Mouse (Mus musculus): ENCODE results near the gene Orai3. TPM values are rescaled to one million over a fixed set of nuclear protein-coding genes. Genes with fewer than 3 reads are reported as not detected.

The Orai3 gene
- total and polyA plus RNA-seq, 3 experiments: 10.3 to 16.9 (median 11.6) TPM

- Histone ChIP-seq H3K27ac (ENCODE audit: insufficient read depth, low read depth) (no peak overlapping the region), H3K79me2 (replicated peaks; ENCODE audit: control insufficient read depth, extremely low read depth, insufficient read depth, poor library complexity, severe bottlenecking) (no peaks in the 10 kb centered on the region), H3K4me1 (ENCODE audit: control insufficient read depth in 1 of 2, insufficient read depth in 2 of 2) (peaks cover 0 to 13% of the 10 kb centered on the region in 2 experiments; a peak in 2 of 4 replicates), H3K36me3 (replicated peaks in 1 of 2; ENCODE audit: control insufficient read depth in 1 of 2, insufficient read depth in 1 of 2, low read length in 1 of 2) (peaks cover 69 to 96% of the 10 kb centered on the region in 2 experiments), H3K4me2 (ENCODE audit: insufficient read depth, low read depth, poor library complexity, severe bottlenecking) (no peak overlapping the region), H3K9ac (ENCODE audit: insufficient read depth, low read depth) (no peak overlapping the region), H3K4me3 (replicated peaks in 1 of 3; ENCODE audit: low read depth in 2 of 3, low read length in 2 of 3, poor library complexity in 1 of 3) (no peak overlapping the region), H3K9me3 (replicated peaks; ENCODE audit: low read length) (no peaks in the 10 kb centered on the region), H3K27me3 (replicated peaks) (no peaks in the 10 kb centered on the region)
- TF ChIP-seq TBP (conservative IDR thresholded peaks at IDR 0.05; ENCODE audit: low read depth, low read length) (no peak), CTCF (conservative IDR thresholded peaks at IDR 0.05 in 1 of 2, IDR thresholded peaks at IDR 0.05 in 1 of 2; ENCODE audit: low read depth in 2 of 2, low read length in 2 of 2) (no peak), SMC3 (IDR thresholded peaks at IDR 0.05; ENCODE audit: low read depth, low read length) (no peak), ZNF384 (IDR thresholded peaks at IDR 0.05; ENCODE audit: low read depth, low read length) (no peak), MEF2A (IDR thresholded peaks at IDR 0.05; ENCODE audit: borderline replicate concordance, low read depth, low read length) (no peak), POLR2AphosphoS2 (IDR thresholded peaks at IDR 0.05; ENCODE audit: low read depth, low read length) (no peak), USF2 (conservative IDR thresholded peaks at IDR 0.05; ENCODE audit: low read depth, low read length) (no peak)
- in situ Hi-C loops (cut with MboI; ENCODE audit: low pct_ligation_motif_present, low pct_unique_long_range_greater_than_20kb, low sequenced_read_pairs) (loop anchor here (25.0 kb wide), 1 partner anchor 811 kb away; the partner anchor contains the start of genes Cdipt and Cdiptos), dilution Hi-C loops (cut with MboI; ENCODE audit: extremely low pct_ligation_motif_present, extremely low pct_unique_long_range_greater_than_20kb, low sequenced_read_pairs) (no loop called here)
- DNase-seq (ENCODE audit: extremely low read depth): no peak
Measured at GRCm38 (mm10) chr7:127798591-127798990, 29.0 kb downstream of the Orai3 start.

GRCm38 (mm10) chr7:127799211-127799610, 29.6 kb downstream of the Orai3 start:
- H3K27ac ChIP-seq (ENCODE audit: insufficient read depth, low read depth): no peak overlapping the region

GRCm38 (mm10) chr7:127799738-127800137, 30.1 kb downstream of the Orai3 start:
- H3K9ac ChIP-seq (ENCODE audit: insufficient read depth, low read depth): no peak overlapping the region
- H3K9me3 ChIP-seq (replicated peaks; ENCODE audit: low read length): no peaks in the 10 kb centered on the region
- no peak overlapping the region for H3K4me2 ChIP-seq (ENCODE audit: insufficient read depth, low read depth, poor library complexity, severe bottlenecking)
- TF ChIP-seq MXI1 (IDR thresholded peaks at IDR 0.05; ENCODE audit: low read depth, low read length) (no peak), ELF1 (IDR thresholded peaks at IDR 0.05; ENCODE audit: low read depth, low read length) (no peak), PAX5 (IDR thresholded peaks at IDR 0.05; ENCODE audit: low read length) (no peak), ZMIZ1 (IDR thresholded peaks at IDR 0.05; ENCODE audit: low read depth, low read length) (no peak), UBTF (IDR thresholded peaks at IDR 0.05; ENCODE audit: low read depth, low read length) (no peak), ETS1 (conservative IDR thresholded peaks at IDR 0.05; ENCODE audit: low read depth, low read length) (no peak), ZC3H11A (IDR thresholded peaks at IDR 0.05; ENCODE audit: low read depth, low read length) (no peak), CHD1 (IDR thresholded peaks at IDR 0.05; ENCODE audit: low read depth, low read length) (no peak), MYC (IDR thresholded peaks at IDR 0.05; ENCODE audit: low read depth, low read length) (no peak), CHD2 (IDR thresholded peaks at IDR 0.05; ENCODE audit: low read length) (no peak), SIN3A (IDR thresholded peaks at IDR 0.05; ENCODE audit: low read length) (no peak)
- H3K4me1 ChIP-seq (ENCODE audit: control insufficient read depth in 1 of 2, insufficient read depth in 2 of 2): peaks cover 0 to 20% of the 10 kb centered on the region in 2 experiments; a peak in 2 of 4 replicates
- DNase-seq (ENCODE audit: extremely low read depth): no peak
- H3K27me3 ChIP-seq (replicated peaks): no peaks in the 10 kb centered on the region
- dilution Hi-C loops (cut with MboI; ENCODE audit: extremely low pct_ligation_motif_present, extremely low pct_unique_long_range_greater_than_20kb, low sequenced_read_pairs): no loop called here
- H3K4me3 ChIP-seq (replicated peaks in 1 of 3; ENCODE audit: low read depth in 2 of 3, low read length in 2 of 3, poor library complexity in 1 of 3): no peak overlapping the region
- H3K36me3 ChIP-seq (replicated peaks in 1 of 2; ENCODE audit: control insufficient read depth in 1 of 2, insufficient read depth in 1 of 2, low read length in 1 of 2): peaks cover 67 to 96% of the 10 kb centered on the region in 2 experiments
- no peaks in the 10 kb centered on the region for H3K79me2 ChIP-seq (replicated peaks; ENCODE audit: control insufficient read depth, extremely low read depth, insufficient read depth, poor library complexity, severe bottlenecking)
- H3K27ac ChIP-seq (ENCODE audit: insufficient read depth, low read depth): no peak overlapping the region
- in situ Hi-C loops (cut with MboI; ENCODE audit: low pct_ligation_motif_present, low pct_unique_long_range_greater_than_20kb, low sequenced_read_pairs): loop anchor here (25.0 kb wide), 1 partner anchor 812 kb away; the partner anchor contains the start of genes Cdipt and Cdiptos

More at GRCm38 (mm10) chr7:127799211-127799610, 29.6 kb downstream of the Orai3 start:
- dilution Hi-C loops (cut with MboI; ENCODE audit: extremely low pct_ligation_motif_present, extremely low pct_unique_long_range_greater_than_20kb, low sequenced_read_pairs): no loop called here
- peaks cover 69 to 97% of the 10 kb centered on the region in 2 experiments for H3K36me3 ChIP-seq (replicated peaks in 1 of 2; ENCODE audit: control insufficient read depth in 1 of 2, insufficient read depth in 1 of 2, low read length in 1 of 2)
- H3K9me3 ChIP-seq (replicated peaks; ENCODE audit: low read length): no peaks in the 10 kb centered on the region
- no peak for DNase-seq (ENCODE audit: extremely low read depth)
- H3K79me2 ChIP-seq (replicated peaks; ENCODE audit: control insufficient read depth, extremely low read depth, insufficient read depth, poor library complexity, severe bottlenecking): no peaks in the 10 kb centered on the region
- no peak overlapping the region for H3K9ac ChIP-seq (ENCODE audit: insufficient read depth, low read depth)
- no peak overlapping the region for H3K4me2 ChIP-seq (ENCODE audit: insufficient read depth, low read depth, poor library complexity, severe bottlenecking)
- peaks cover 0 to 19% of the 10 kb centered on the region in 2 experiments; a peak in 2 of 4 replicates for H3K4me1 ChIP-seq (ENCODE audit: control insufficient read depth in 1 of 2, insufficient read depth in 2 of 2)
- in situ Hi-C loops (cut with MboI; ENCODE audit: low pct_ligation_motif_present, low pct_unique_long_range_greater_than_20kb, low sequenced_read_pairs): loop anchor here (25.0 kb wide), 1 partner anchor 812 kb away; the partner anchor contains the start of genes Cdipt and Cdiptos
- no peaks in the 10 kb centered on the region for H3K27me3 ChIP-seq (replicated peaks)
- H3K4me3 ChIP-seq (replicated peaks in 1 of 3; ENCODE audit: low read depth in 2 of 3, low read length in 2 of 3, poor library complexity in 1 of 3): no peak overlapping the region
- TF ChIP-seq KAT2A (IDR thresholded peaks at IDR 0.05; ENCODE audit: insufficient replicate concordance, low read length): no peak
- no peak for TF ChIP-seq TCF12 (IDR thresholded peaks at IDR 0.05; ENCODE audit: low read depth, low read length)
- no peak for TF ChIP-seq JUND (conservative IDR thresholded peaks at IDR 0.05; ENCODE audit: low read depth, low read length)
- no peak for TF ChIP-seq USF2 (conservative IDR thresholded peaks at IDR 0.05; ENCODE audit: low read depth, low read length)
- no peak for TF ChIP-seq SMC3 (IDR thresholded peaks at IDR 0.05; ENCODE audit: low read depth, low read length)
- no peak for TF ChIP-seq PAX5 (IDR thresholded peaks at IDR 0.05; ENCODE audit: low read length)

Data from CH12.LX (cell line).